Mouse (Mus musculus): ENCODE data around the gene Canx. TPM values are rescaled to one million over a fixed set of nuclear protein-coding genes. Genes with fewer than 3 reads are reported as not detected.
A peak's percentile ranks its signal among the peaks of the same experiment; 100 is the strongest.
"Not testable (repeated sequence)": the region's sequence is repeated elsewhere in the genome, so short reads cannot be mapped to it uniquely, and the experiment has no call there.

The Canx gene
- total and polyA plus RNA-seq, 3 experiments: 575 to 627 (median 607) TPM

DNA sequence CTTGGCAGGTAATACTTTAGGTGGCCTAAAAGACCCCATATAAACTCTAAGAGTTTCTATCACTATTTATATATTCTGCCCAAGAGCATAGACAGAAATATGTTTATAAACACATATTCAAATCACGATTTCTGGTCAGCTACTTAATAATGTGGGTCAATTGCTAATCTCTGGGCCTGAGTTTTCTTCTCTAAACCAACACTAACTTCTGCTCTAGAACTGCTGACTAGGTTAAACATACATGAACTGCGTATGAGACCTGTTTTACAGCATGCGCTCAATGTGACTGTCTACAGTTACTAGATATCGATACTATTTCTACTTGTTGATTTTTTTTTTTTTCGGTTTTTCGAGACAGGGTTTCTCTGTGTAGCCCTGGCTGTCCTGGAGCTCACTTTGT lies 4.2 kb downstream of the Canx start:
- H3K4me3 ChIP-seq (replicated peaks in 1 of 3; ENCODE audit: low read depth in 2 of 3, low read length in 2 of 3, poor library complexity in 1 of 3): no peak overlapping the region
- dilution Hi-C loops (cut with MboI; ENCODE audit: extremely low pct_ligation_motif_present, extremely low pct_unique_long_range_greater_than_20kb, low sequenced_read_pairs) (no loop called here), in situ Hi-C loops (cut with MboI; ENCODE audit: low pct_ligation_motif_present, low pct_unique_long_range_greater_than_20kb, low sequenced_read_pairs) (no loop called here)
- H3K27me3 ChIP-seq (replicated peaks): no peaks in the 10 kb centered on the region
- no peaks in the 10 kb centered on the region for H3K9me3 ChIP-seq (replicated peaks; ENCODE audit: low read length)
- H3K36me3 ChIP-seq (replicated peaks in 1 of 2; ENCODE audit: control insufficient read depth in 1 of 2, insufficient read depth in 1 of 2, low read length in 1 of 2): peaks cover 11 to 45% of the 10 kb centered on the region in 2 experiments
- DNase-seq (ENCODE audit: extremely low read depth): no peak
- no peak for TF ChIP-seq SMC3 (IDR thresholded peaks at IDR 0.05; ENCODE audit: low read depth, low read length)
- TF ChIP-seq MAFK (IDR thresholded peaks at IDR 0.05; ENCODE audit: insufficient replicate concordance, low read length): peak; percentile 63; the same call in 1 of the 2 replicates
- H3K4me1 ChIP-seq (ENCODE audit: control insufficient read depth in 1 of 2, insufficient read depth in 2 of 2): peaks cover 3 to 61% of the 10 kb centered on the region in 2 experiments; a peak in 3 of 4 replicates
- H3K27ac ChIP-seq (ENCODE audit: insufficient read depth, low read depth): no peak overlapping the region
- no peak overlapping the region for H3K9ac ChIP-seq (ENCODE audit: insufficient read depth, low read depth)
- peaks cover 89% of the 10 kb centered on the region for H3K79me2 ChIP-seq (replicated peaks; ENCODE audit: control insufficient read depth, extremely low read depth, insufficient read depth, poor library complexity, severe bottlenecking)
- H3K4me2 ChIP-seq (ENCODE audit: insufficient read depth, low read depth, poor library complexity, severe bottlenecking): no peak overlapping the region

DNA sequence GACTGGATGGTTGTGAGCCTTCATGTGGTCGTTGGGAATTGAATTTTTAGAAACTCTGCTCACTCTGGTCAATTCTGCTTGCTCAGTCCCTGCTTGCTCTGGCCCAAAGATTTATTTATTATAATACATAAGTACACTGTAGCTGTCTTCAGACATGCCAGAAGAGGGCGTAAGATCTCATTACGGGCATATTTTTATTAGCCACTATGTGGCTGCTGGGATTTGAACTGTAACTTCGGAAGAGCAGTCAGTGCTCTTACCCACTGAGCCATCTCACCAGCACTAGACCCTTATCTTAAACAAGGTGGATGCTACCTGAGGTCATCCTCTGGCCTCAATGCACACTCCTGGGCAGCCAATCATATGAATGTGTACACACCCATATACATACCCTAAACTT lies 6.1 kb downstream of the Canx start:
- H3K4me2 ChIP-seq (ENCODE audit: insufficient read depth, low read depth, poor library complexity, severe bottlenecking); H3K9ac ChIP-seq (ENCODE audit: insufficient read depth, low read depth); H3K27me3 ChIP-seq (replicated peaks); in situ Hi-C loops (cut with MboI; ENCODE audit: low pct_ligation_motif_present, low pct_unique_long_range_greater_than_20kb, low sequenced_read_pairs); dilution Hi-C loops (cut with MboI; ENCODE audit: extremely low pct_ligation_motif_present, extremely low pct_unique_long_range_greater_than_20kb, low sequenced_read_pairs); H3K27ac ChIP-seq (ENCODE audit: insufficient read depth, low read depth); H3K9me3 ChIP-seq (replicated peaks; ENCODE audit: low read length); H3K4me3 ChIP-seq (replicated peaks in 1 of 3; ENCODE audit: low read depth in 2 of 3, low read length in 2 of 3, poor library complexity in 1 of 3); DNase-seq (ENCODE audit: extremely low read depth): not testable (repeated sequence)
- TF ChIP-seq CTCF (conservative IDR thresholded peaks at IDR 0.05 in 1 of 2, IDR thresholded peaks at IDR 0.05 in 1 of 2; ENCODE audit: low read depth in 2 of 2, low read length in 2 of 2): peak; percentile 5 to 24; a peak in 2 of 4 replicates
- H3K4me1 ChIP-seq (ENCODE audit: control insufficient read depth in 1 of 2, insufficient read depth in 2 of 2): peaks cover 3 to 69% of the 10 kb centered on the region in 2 experiments; a peak in 3 of 4 replicates
- H3K79me2 ChIP-seq (replicated peaks; ENCODE audit: control insufficient read depth, extremely low read depth, insufficient read depth, poor library complexity, severe bottlenecking): peaks cover 93% of the 10 kb centered on the region
- H3K36me3 ChIP-seq (replicated peaks in 1 of 2; ENCODE audit: control insufficient read depth in 1 of 2, insufficient read depth in 1 of 2, low read length in 1 of 2): peaks cover 11 to 57% of the 10 kb centered on the region in 2 experiments

DNA sequence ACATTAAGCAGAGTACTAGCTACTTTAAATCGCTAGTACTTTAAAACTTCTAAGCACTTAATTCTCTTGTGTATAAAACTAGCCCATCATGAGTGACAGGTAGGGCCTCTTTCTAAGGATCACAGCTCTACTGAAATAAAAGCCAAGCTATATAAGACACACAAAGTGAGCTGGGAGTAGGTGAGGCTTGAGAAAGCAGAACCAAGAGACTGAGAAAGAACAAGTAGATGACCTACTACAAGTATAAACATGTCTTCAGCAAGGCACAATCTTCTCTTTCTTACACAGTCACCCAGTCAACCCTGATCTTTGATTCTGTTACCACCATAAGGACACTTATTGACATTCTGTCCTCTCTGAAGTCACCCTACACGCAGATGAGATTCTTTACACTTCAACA lies 12.7 kb downstream of the Canx start:
- Histone ChIP-seq H3K4me2 (ENCODE audit: insufficient read depth, low read depth, poor library complexity, severe bottlenecking) (no peak overlapping the region), H3K27me3 (replicated peaks) (no peaks in the 10 kb centered on the region), H3K4me3 (replicated peaks in 1 of 3; ENCODE audit: low read depth in 2 of 3, low read length in 2 of 3, poor library complexity in 1 of 3) (no peak overlapping the region), H3K9me3 (replicated peaks; ENCODE audit: low read length) (no peaks in the 10 kb centered on the region), H3K4me1 (ENCODE audit: control insufficient read depth in 1 of 2, insufficient read depth in 2 of 2) (peaks cover 0 to 37% of the 10 kb centered on the region in 2 experiments; a peak in 2 of 4 replicates), H3K36me3 (replicated peaks in 1 of 2; ENCODE audit: control insufficient read depth in 1 of 2, insufficient read depth in 1 of 2, low read length in 1 of 2) (peaks cover 33 to 84% of the 10 kb centered on the region in 2 experiments), H3K79me2 (replicated peaks; ENCODE audit: control insufficient read depth, extremely low read depth, insufficient read depth, poor library complexity, severe bottlenecking) (peaks cover 84% of the 10 kb centered on the region), H3K27ac (ENCODE audit: insufficient read depth, low read depth) (peak overlapping the region; percentile 59), H3K9ac (ENCODE audit: insufficient read depth, low read depth) (no peak overlapping the region)
- TF ChIP-seq EP300 (IDR thresholded peaks at IDR 0.05; ENCODE audit: low read length) (no peak), USF2 (conservative IDR thresholded peaks at IDR 0.05; ENCODE audit: low read depth, low read length) (no peak), MXI1 (IDR thresholded peaks at IDR 0.05; ENCODE audit: low read depth, low read length) (no peak), NRF1 (IDR thresholded peaks at IDR 0.05; ENCODE audit: low read depth, low read length) (no peak), POLR2AphosphoS2 (IDR thresholded peaks at IDR 0.05; ENCODE audit: low read depth, low read length) (0 out of 2 replicates have a peak, but pooled peaks have one; percentile 56), POLR2A (IDR thresholded peaks at IDR 0.05; ENCODE audit: low read depth, low read length) (no peak; the same call in 1 of the 2 replicates), CHD1 (IDR thresholded peaks at IDR 0.05; ENCODE audit: low read depth, low read length) (0 out of 2 replicates have a peak, but pooled peaks have one; percentile 57), ZMIZ1 (IDR thresholded peaks at IDR 0.05; ENCODE audit: low read depth, low read length) (no peak), TCF12 (IDR thresholded peaks at IDR 0.05; ENCODE audit: low read depth, low read length) (no peak), ZC3H11A (IDR thresholded peaks at IDR 0.05; ENCODE audit: low read depth, low read length) (no peak), IRF4 (IDR thresholded peaks at IDR 0.05; ENCODE audit: low read depth, low read length) (0 out of 2 replicates have a peak, but pooled peaks have one; percentile 12), RCOR1 (conservative IDR thresholded peaks at IDR 0.05; ENCODE audit: low read depth, low read length) (no peak), BHLHE40 (IDR thresholded peaks at IDR 0.05; ENCODE audit: low read depth, low read length) (no peak), NELFE (IDR thresholded peaks at IDR 0.05; ENCODE audit: low read depth, low read length) (no peak), UBTF (IDR thresholded peaks at IDR 0.05; ENCODE audit: low read depth, low read length) (no peak), JUND (conservative IDR thresholded peaks at IDR 0.05; ENCODE audit: low read depth, low read length) (no peak), USF1 (IDR thresholded peaks at IDR 0.05; ENCODE audit: low read depth, low read length) (no peak), CTCF (conservative IDR thresholded peaks at IDR 0.05 in 1 of 2, IDR thresholded peaks at IDR 0.05 in 1 of 2; ENCODE audit: low read depth in 2 of 2, low read length in 2 of 2) (no peak), MYC (IDR thresholded peaks at IDR 0.05; ENCODE audit: low read depth, low read length) (no peak), MAZ (IDR thresholded peaks at IDR 0.05; ENCODE audit: low read depth, low read length) (no peak)
- dilution Hi-C loops (cut with MboI; ENCODE audit: extremely low pct_ligation_motif_present, extremely low pct_unique_long_range_greater_than_20kb, low sequenced_read_pairs) (no loop called here), in situ Hi-C loops (cut with MboI; ENCODE audit: low pct_ligation_motif_present, low pct_unique_long_range_greater_than_20kb, low sequenced_read_pairs) (no loop called here)
- no peak for DNase-seq (ENCODE audit: extremely low read depth)

Measured in CH12.LX (cell line).